Mouse (Mus musculus): ENCODE results near the gene Cd300c. TPM values are rescaled to one million over a fixed set of nuclear protein-coding genes. Genes with fewer than 3 reads are reported as not detected.

The Cd300c gene
- polyA plus RNA-seq (2017; shearing (Covaris generic)): not detected

GRCm38 (mm10) chr11:114968752-114969207, at the start of gene Cd300c:
Gene Cd300c (minus strand): TSS chr11:114969157.

GRCm38 (mm10) chr11:115016093-115016492, 47.1 kb upstream of the Cd300c start, which contains the start of gene Cd300ld2:
Gene Cd300ld2 (minus strand): TSS chr11:115016193.

DNA sequence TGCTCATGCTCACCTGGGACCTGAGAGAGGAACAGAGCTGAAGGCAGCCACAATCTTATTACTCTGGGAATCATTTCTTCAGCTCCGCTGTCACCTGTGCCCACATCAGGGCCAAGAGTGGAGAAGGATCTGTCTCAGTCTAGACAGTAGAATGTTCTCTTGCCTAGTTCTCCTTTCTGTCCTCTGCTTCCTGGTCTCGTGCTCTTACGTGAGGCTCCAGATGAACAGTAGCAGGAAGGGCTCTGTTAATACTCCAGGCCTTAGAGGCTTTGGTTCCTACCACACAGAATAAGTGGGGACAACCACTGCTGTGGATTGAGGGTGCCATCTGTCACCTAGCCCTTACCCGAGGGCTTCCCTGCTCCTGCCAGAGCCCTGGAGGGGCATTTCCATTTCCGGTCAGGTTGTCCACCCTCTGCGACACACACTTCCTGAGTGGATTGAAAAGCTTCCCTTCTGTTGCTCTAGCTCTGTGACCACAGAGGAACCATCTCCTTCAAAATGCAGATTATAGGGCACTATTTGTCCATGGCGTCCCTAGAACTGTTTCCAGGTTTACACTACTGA, 32.6 kb upstream of the Cd300c start, which contains the start of gene Cd300c2:
Gene Cd300c2, minus strand, starts transcription at position 407 of the 567 bp plus-strand sequence.

GRCm38 (mm10) chr11:114989793-114990192, 20.8 kb upstream of the Cd300c start, which contains the start of gene Cd300ld:
Gene Cd300ld (minus strand): TSS chr11:114989922.

DNA sequence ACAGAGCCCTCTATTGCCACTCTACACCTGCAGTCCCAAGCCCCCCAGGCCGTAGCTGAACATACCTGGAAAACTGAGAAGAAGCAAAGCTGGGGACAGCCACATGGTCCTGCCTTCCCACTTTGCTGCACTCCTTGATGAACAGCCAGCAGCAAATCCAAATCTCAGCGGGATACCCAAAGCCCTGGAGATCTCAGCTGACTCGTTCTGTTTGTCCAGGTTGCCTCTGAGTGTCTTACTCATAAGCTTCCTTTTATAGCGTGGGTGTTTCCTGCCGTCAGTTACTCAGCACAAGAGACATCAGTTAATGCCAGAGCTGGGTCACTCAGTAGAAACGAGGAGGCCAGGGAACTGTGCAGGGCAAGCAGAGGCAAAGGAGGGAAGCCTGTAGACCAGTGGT, 34.8 kb downstream of the Cd300c start, which contains the start of gene Cd300lb:
Gene Cd300lb, minus strand, starts transcription at position 243 of the 400 bp plus-strand sequence.

Other genes starting within 250 kb of the Cd300c start
- not detected for gene Dnaic2, start 241.7 kb downstream of the Cd300c start, polyA plus RNA-seq (2017; shearing (Covaris generic))
- gene Kif19a, start 203.8 kb downstream of the Cd300c start, polyA plus RNA-seq (2017; shearing (Covaris generic)): not detected
- not detected for gene Btbd17, start 173.2 kb downstream of the Cd300c start, polyA plus RNA-seq (2017; shearing (Covaris generic))
- not detected for gene Gpr142, start 170.2 kb downstream of the Cd300c start, polyA plus RNA-seq (2017; shearing (Covaris generic))
- gene Gprc5c, start 118.0 kb downstream of the Cd300c start, polyA plus RNA-seq (2017; shearing (Covaris generic)): not detected
- gene Cd300a, start 79.1 kb downstream of the Cd300c start, polyA plus RNA-seq (2017; shearing (Covaris generic)): 0.07 TPM
- gene Cd300lb, start 34.8 kb downstream of the Cd300c start, polyA plus RNA-seq (2017; shearing (Covaris generic)): not detected
- gene Cd300ld, start 20.8 kb upstream of the Cd300c start, polyA plus RNA-seq (2017; shearing (Covaris generic)): not detected
- not detected for gene Cd300c2, start 32.7 kb upstream of the Cd300c start, polyA plus RNA-seq (2017; shearing (Covaris generic))
- gene Cd300ld2, start 47.0 kb upstream of the Cd300c start, polyA plus RNA-seq (2017; shearing (Covaris generic)): not detected
- gene Cd300ld4, start 57.9 kb upstream of the Cd300c start, polyA plus RNA-seq (2017; shearing (Covaris generic)): not detected
- not detected for gene Cd300ld5, start 68.6 kb upstream of the Cd300c start, polyA plus RNA-seq (2017; shearing (Covaris generic))
- gene Cd300ld3, start 79.3 kb upstream of the Cd300c start, polyA plus RNA-seq (2017; shearing (Covaris generic)): not detected
- not detected for gene Cd300e, start 93.0 kb upstream of the Cd300c start, polyA plus RNA-seq (2017; shearing (Covaris generic))
- 45.1 TPM for gene Rab37, start 122.3 kb upstream of the Cd300c start, polyA plus RNA-seq (2017; shearing (Covaris generic))
- gene Cd300lf, start 164.8 kb upstream of the Cd300c start, polyA plus RNA-seq (2017; shearing (Covaris generic)): 0.29 TPM
- 167 TPM for gene Slc9a3r1, start 194.2 kb upstream of the Cd300c start, polyA plus RNA-seq (2017; shearing (Covaris generic))
- 11.7 TPM for gene Tmem104, start 218.3 kb upstream of the Cd300c start, polyA plus RNA-seq (2017; shearing (Covaris generic))
- 9.5 TPM for gene Nat9, start 218.7 kb upstream of the Cd300c start, polyA plus RNA-seq (2017; shearing (Covaris generic))

All from naive thymus-derived CD4-positive, alpha-beta T cell, adult 5 months (primary cell).